Mouse (Mus musculus) heart, embryonic 16.5 days (tissue): ENCODE measurements around the gene Kcnk5. TPM values are rescaled to one million over a fixed set of nuclear protein-coding genes. Genes with fewer than 3 reads are reported as not detected.

ENCODE experiments used
- ATAC-seq: fragments of 200-750 bp; cut with Nextera tagmentation; replicated peaks from 2 replicates; pipeline ENCODE4 v1.8.0; 2017; ENCODE audit warnings: moderate number of reproducible peaks; ENCODE audit not compliant: insufficient read depth, low FRiP score; ENCODE audit errors: extremely low read depth
- H3K27ac ChIP-seq: fragments of 300-500 bp; sonication (generic); 2 replicates; pipeline ENCODE4 v1.5.1; 2014; ENCODE audit warnings: mild to moderate bottlenecking, low read length, control low read depth, moderate library complexity
- H3K27me3 ChIP-seq: fragments of 300-500 bp; sonication (generic); 2 replicates; pipeline ENCODE4 v1.6.1; 2014; ENCODE audit warnings: low read length, mixed read lengths; ENCODE audit not compliant: control insufficient read depth, insufficient read depth
- H3K36me3 ChIP-seq: fragments of 300-500 bp; sonication (generic); 2 replicates; pipeline ENCODE4 v1.6.1; 2014; ENCODE audit not compliant: control insufficient read depth, insufficient read depth
- H3K4me1 ChIP-seq: fragments of 300-500 bp; sonication (generic); 2 replicates; pipeline ENCODE4 v1.6.1; 2014; ENCODE audit warnings: low read length, mixed read lengths; ENCODE audit not compliant: control insufficient read depth, insufficient read depth
- H3K4me2 ChIP-seq: fragments of 300-500 bp; sonication (generic); 2 replicates; pipeline ENCODE4 v1.6.1; 2014; ENCODE audit warnings: low read depth, mild to moderate bottlenecking, control low read depth, low read length
- H3K4me3 ChIP-seq: fragments of 300-500 bp; sonication (generic); 2 replicates; pipeline ENCODE4 v1.5.1; 2014; ENCODE audit warnings: mild to moderate bottlenecking, control low read depth, low read length
- H3K9ac ChIP-seq: fragments of 300-500 bp; sonication (generic); 2 replicates; pipeline ENCODE4 v1.6.1; 2014; ENCODE audit warnings: low read length, control low read depth
- H3K9me3 ChIP-seq: fragments of 300-500 bp; sonication (generic); replicated peaks from 2 replicates; pipeline ENCODE4 v1.6.1; 2016; ENCODE audit warnings: low read length; ENCODE audit not compliant: control insufficient read depth
- WGBS: fragments of 180-500 bp; shearing (Covaris S2); extraction: QIAGEN DNeasy Blood & Tissue Kit; methylation state at CpG from one replicate; pipeline ENCODE4 v1.1.7; 2014; 5-methylcytosine and 5-hydroxymethylcytosine counted together
- polyA plus RNA-seq: library from polyadenylated mRNA; unstranded; fragments of >200 nt; fragmentation: Nextera tagmentation; extraction: Ambion mirVana; gene quantifications from 2 replicates; pipeline ENCODE4 v1.2.1, GENCODE M21; 2015

The Kcnk5 gene
- polyA plus RNA-seq, 1 experiment from 2014 or later, result 3.9 TPM

DNA sequence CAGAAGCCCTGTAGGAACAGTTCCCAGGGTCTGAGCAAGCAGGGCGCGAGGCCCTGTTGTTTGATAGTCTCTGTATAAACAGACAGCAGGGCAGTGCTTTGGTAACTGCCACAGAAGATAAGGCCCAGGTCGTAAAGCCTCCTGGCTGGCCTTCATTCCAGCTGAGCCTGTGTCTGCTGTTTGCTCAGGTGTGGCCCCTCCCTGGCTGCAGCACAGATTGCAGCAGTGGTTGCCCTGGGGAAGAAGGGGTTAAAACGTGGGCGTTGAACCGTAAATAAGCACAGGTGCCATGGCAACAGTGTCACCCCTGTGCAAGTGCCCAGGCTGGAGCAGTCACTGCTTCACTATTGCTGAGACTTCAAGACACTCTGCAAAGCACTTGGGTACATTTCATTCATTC is 26.8 kb upstream of the Kcnk5 start:
- 13% methylated on average over 6 of the region's 6 CpGs for WGBS
- ATAC-seq, result no peak

DNA sequence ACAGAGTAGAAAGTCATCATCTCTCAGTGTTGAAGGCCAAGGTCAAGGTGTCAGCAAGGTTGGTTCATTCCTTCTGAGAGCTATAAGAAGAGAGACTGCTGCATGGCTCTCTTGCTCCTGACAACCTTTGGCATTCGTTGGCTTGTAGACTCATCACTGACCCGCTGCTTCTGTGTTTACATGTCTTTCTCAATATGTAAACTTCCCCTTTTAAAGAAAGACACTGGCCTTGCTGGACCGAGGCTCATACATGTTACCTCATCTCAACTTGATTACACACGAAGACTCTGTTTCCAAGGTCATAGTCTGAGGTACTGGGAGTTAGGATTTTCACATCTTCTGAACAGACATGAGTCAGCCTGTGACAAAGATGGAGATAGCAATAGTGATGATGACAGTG is 24.1 kb upstream of the Kcnk5 start:
- no peak for ATAC-seq
- no peaks in the 10 kb centered on the region for H3K36me3 ChIP-seq
- no peaks in the 10 kb centered on the region for H3K9me3 ChIP-seq
- H3K9ac ChIP-seq, result no peak overlapping the region
- H3K4me1 ChIP-seq, result 0 out of 2 replicates have a peak, but pooled peaks cover 3% of the 10 kb centered on the region
- H3K27ac ChIP-seq, result no peak overlapping the region
- no peak overlapping the region for H3K4me3 ChIP-seq
- no peak overlapping the region for H3K4me2 ChIP-seq
- no peaks in the 10 kb centered on the region for H3K27me3 ChIP-seq
- WGBS, result 80% methylated on average over 4 of the region's 4 CpGs

More for the DNA sequence above, 26.8 kb upstream of the Kcnk5 start:
- Histone ChIP-seq H3K9me3 (no peaks in the 10 kb centered on the region), H3K9ac (no peak overlapping the region), H3K36me3 (no peaks in the 10 kb centered on the region), H3K4me2 (no peak overlapping the region), H3K4me3 (no peak overlapping the region), H3K4me1 (0 out of 2 replicates have a peak, but pooled peaks cover 3% of the 10 kb centered on the region), H3K27ac (no peak overlapping the region), H3K27me3 (no peaks in the 10 kb centered on the region)

DNA sequence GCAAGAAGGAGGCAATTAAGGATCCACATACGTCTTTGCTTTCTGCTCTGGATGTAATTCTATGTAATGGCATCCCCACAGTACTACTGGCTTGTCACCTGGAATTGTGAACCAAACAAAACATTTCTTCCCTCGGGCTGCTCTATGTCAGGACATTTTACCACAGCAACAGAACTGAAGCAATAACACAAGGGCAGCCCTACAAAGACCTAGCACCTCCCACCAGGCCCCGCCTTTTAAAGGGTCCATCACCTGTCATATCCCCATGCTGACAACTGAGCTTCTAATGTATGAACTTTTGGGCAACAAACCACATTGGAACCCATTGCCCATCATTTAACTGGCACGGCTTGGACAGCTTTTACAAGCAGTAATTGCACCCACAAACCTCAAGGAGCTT is 21.7 kb upstream of the Kcnk5 start:
- 61% methylated on average over 4 of the region's 4 CpGs for WGBS
- Histone ChIP-seq H3K4me1 (0 out of 2 replicates have a peak, but pooled peaks cover 2% of the 10 kb centered on the region), H3K4me3 (no peak overlapping the region), H3K27ac (no peak overlapping the region), H3K4me2 (no peak overlapping the region), H3K36me3 (no peaks in the 10 kb centered on the region), H3K9me3 (no peaks in the 10 kb centered on the region), H3K27me3 (no peaks in the 10 kb centered on the region), H3K9ac (no peak overlapping the region)
- no peak for ATAC-seq

DNA sequence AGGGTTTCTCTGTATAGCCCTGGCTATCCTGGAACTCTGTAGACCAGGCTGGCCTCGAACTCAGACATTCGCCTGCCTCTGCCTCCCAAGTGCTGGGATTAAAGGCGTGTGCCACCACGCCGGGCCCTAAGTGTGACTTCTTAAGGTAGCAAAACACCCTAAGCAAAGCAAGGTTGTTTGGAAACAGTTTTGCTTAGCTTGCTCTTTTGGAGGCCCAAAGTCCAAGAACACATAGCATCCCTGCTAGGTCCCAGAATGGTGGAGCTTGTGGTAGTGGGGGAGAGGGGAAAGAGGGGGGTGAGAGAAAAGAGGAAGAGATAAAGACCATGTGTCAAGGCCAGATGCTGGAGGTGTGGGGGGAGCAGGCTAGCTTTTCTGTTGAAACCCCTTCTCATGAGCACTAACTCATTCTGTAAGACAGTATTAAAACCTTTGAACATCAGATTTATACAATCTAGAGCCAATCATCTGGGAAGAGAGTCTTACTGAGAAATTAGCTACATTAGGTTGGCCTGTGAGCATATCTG is 21.1 kb upstream of the Kcnk5 start:
- no peak for ATAC-seq
- no peak overlapping the region for H3K4me3 ChIP-seq

DNA sequence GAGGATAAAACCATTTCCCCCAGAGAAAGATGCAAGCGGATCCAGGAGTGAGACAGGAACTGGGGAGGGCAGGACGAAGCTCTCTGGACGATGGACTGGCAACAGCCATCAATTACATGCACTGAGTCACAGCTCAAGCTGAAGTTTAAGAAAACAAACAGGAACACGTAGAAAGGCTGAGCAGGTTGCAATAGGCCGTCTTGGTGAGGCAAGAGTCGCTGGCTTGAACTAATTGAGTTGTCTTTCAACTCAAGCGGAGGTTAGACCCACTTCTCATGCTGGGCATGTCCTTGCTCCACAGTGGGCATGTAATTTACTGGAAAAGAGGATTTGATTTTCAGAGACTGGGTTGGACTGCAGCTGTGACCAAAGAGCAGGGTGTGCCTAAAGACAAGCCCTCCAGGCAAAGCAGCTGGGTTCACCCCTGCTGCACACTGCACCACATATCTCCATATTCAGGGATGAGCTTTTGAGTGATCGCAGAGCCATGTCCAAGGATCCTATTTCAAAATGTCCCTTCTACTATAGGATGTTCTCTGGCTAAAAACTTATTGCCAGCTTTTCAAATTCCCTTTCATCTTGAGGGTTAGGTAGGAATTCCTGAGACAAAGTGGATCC is 19.6 kb upstream of the Kcnk5 start:
- no peak for ATAC-seq
- WGBS, result 58% methylated on average over 8 of the region's 8 CpGs
- no peak overlapping the region for H3K9ac ChIP-seq

More for the DNA sequence above, 21.1 kb upstream of the Kcnk5 start:
- Histone ChIP-seq H3K36me3 (no peaks in the 10 kb centered on the region), H3K9me3 (no peaks in the 10 kb centered on the region), H3K4me1 (no peaks in the 10 kb centered on the region), H3K27me3 (no peaks in the 10 kb centered on the region), H3K27ac (no peak overlapping the region), H3K4me2 (no peak overlapping the region), H3K9ac (no peak overlapping the region)
- 91% methylated on average over 5 of the region's 5 CpGs for WGBS

DNA sequence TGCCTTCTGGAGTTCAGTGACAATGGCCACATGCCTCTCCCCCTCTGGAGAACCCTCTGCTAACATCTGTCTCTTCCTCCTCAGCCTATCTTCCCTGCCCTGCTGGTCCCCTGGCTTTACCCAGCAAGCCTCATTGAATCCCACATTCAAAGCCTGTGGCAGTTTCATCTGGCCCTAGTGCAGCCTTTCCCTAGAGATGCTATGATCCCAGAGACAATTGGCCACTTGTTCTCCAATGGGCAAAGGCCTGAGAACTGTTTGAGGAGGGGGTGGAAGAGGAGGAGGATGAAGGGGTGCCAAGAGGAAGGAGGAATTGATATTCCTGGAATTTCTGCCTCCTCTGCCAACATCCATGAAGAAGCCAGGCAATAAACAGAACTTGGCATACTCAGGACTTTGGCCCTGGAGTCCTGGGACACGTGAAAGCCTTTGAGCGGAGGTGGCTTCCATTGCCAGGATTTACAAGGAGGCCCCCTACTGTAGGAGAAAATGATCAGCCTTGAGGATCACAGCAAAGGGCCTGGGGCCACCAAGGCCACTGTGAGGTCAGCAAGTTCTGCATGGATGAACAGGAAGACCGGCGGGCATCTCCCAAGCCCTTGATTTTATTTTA is 11.6 kb upstream of the Kcnk5 start:
- H3K27ac ChIP-seq, result no peak overlapping the region
- H3K4me1 ChIP-seq, result no peaks in the 10 kb centered on the region
- H3K4me3 ChIP-seq, result no peak overlapping the region
- no peak overlapping the region for H3K4me2 ChIP-seq
- no peak for ATAC-seq
- H3K9ac ChIP-seq, result no peak overlapping the region
- no peaks in the 10 kb centered on the region for H3K36me3 ChIP-seq
- H3K27me3 ChIP-seq, result no peaks in the 10 kb centered on the region
- 90% methylated on average over 4 of the region's 4 CpGs for WGBS
- H3K9me3 ChIP-seq, result no peaks in the 10 kb centered on the region

More for the DNA sequence above, 19.6 kb upstream of the Kcnk5 start:
- Histone ChIP-seq H3K36me3 (no peaks in the 10 kb centered on the region), H3K4me2 (no peak overlapping the region), H3K27me3 (no peaks in the 10 kb centered on the region), H3K4me1 (no peaks in the 10 kb centered on the region), H3K9me3 (no peaks in the 10 kb centered on the region), H3K27ac (no peak overlapping the region), H3K4me3 (no peak overlapping the region)

DNA sequence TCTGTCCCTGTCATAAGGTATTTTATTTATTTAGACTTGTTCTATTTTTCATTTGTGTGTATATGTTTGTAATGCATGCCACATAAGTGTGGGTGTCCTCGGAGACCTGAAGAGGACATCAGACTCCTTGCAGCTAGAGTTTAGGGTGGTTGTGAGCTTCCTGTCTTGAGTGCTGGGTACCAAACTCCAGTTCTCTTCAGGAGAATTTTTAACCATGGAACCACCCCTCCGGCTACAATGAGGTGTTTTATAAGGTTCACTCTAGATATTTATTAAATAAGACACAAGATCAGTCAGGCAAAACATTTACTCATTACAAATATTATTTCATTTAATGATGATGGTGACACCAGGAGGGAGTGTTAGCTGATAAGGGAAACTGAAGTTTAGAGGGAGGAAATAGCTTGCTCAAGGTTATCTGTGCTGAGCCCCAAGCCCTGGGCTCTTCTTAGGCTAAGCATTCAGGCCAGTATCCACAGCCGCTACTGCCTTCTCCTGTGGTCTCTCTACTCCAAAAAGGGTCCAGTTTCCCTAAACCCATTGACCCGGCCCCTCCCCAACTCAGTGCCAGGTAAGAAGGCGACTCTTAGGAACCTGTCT is 9.6 kb upstream of the Kcnk5 start:
- Histone ChIP-seq H3K4me2 (no peak overlapping the region), H3K27me3 (no peaks in the 10 kb centered on the region), H3K36me3 (no peaks in the 10 kb centered on the region), H3K4me3 (no peak overlapping the region), H3K9me3 (no peaks in the 10 kb centered on the region), H3K27ac (no peak overlapping the region), H3K4me1 (no peaks in the 10 kb centered on the region), H3K9ac (no peak overlapping the region)
- no peak for ATAC-seq
- 77% methylated on average over 5 of the region's 5 CpGs for WGBS

DNA sequence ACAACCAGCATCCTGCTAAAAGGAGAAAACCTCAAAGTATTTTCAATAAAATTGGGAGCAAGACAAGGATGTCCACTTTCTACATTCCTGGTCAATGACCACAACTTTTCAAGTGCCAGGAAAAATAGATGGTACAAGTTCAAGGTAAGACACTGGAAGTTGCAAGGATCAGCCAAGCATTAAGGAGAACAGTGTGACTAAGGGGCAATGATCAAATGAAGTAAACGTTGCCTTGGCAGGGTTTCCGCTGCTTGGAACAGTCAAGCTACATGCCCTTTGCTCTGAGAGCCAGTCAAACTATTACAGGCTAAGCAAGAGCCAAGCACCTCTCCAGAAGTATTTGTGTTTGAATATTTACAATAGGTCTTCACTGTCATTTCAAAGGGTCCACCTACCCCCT is 8.1 kb upstream of the Kcnk5 start:
- no peak for ATAC-seq
- no peaks in the 10 kb centered on the region for H3K4me1 ChIP-seq
- no peaks in the 10 kb centered on the region for H3K27me3 ChIP-seq
- no peaks in the 10 kb centered on the region for H3K9me3 ChIP-seq
- H3K9ac ChIP-seq, result no peak overlapping the region
- H3K36me3 ChIP-seq, result no peaks in the 10 kb centered on the region
- no peak overlapping the region for H3K27ac ChIP-seq
- no peak overlapping the region for H3K4me3 ChIP-seq
- no peak overlapping the region for H3K4me2 ChIP-seq
- 81% methylated on average over 2 of the region's 2 CpGs for WGBS

DNA sequence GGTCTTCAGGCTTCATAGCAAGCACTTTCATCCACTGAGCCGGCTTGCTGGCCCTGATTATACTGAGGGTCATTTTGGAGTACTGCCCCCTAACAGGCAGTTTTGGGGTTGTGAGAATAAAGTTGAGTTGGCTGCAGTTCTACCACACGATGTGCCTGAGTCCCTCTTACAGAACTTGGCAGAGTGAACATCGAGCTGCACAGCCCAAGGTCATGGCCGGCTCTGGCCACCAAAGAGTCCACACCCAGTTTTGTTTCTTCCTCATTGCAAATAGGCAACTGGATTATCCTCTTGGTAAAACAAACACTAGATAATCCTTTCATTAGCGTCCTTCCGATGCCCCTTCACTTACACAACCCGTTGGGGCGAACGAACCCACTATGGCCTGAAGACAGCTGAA is 3.8 kb upstream of the Kcnk5 start:
- Histone ChIP-seq H3K9me3 (no peaks in the 10 kb centered on the region), H3K9ac (no peak overlapping the region), H3K27ac (no peak overlapping the region), H3K4me3 (no peak overlapping the region), H3K27me3 (no peaks in the 10 kb centered on the region), H3K4me2 (no peak overlapping the region), H3K36me3 (no peaks in the 10 kb centered on the region), H3K4me1 (peaks cover 4% of the 10 kb centered on the region)
- WGBS, result 71% methylated on average over 9 of the region's 9 CpGs
- no peak for ATAC-seq
